Mouse (Mus musculus) c-Kit-positive CD71-positive TER-119-positive erythroid progenitor cells, embryonic 14.5 days (primary cell): Measurements from ENCODE around the gene Alox5ap.

ENCODE experiments used
- DNase-seq: peaks from one replicate; pipeline ENCODE4 v3.0.0-alpha.2; 2013; ENCODE audit warnings: low spot score

Alox5ap gene

GRCm38 (mm10) chr5:149264405-149264804, at the start of gene Alox5ap:
TSS of gene Alox5ap (plus strand) at chr5:149264767.
- no peak for DNase-seq

GRCm38 (mm10) chr5:149215540-149215939, 49.0 kb upstream of the Alox5ap start:
- DNase-seq = no peak

- peak; percentile 26 for DNase-seq
Measured at GRCm38 (mm10) chr5:149217524-149218357, 46.8 kb upstream of the Alox5ap start.

- DNase-seq = peak; percentile 57
Measured at GRCm38 (mm10) chr5:149219493-149219892, 45.1 kb upstream of the Alox5ap start.

- DNase-seq = no peak
Measured at GRCm38 (mm10) chr5:149221355-149221754, 43.2 kb upstream of the Alox5ap start.

GRCm38 (mm10) chr5:149224666-149225065, 39.9 kb upstream of the Alox5ap start:
- no peak for DNase-seq

- DNase-seq = peak; percentile 94
Measured at GRCm38 (mm10) chr5:149228700-149229618, 35.6 kb upstream of the Alox5ap start.

GRCm38 (mm10) chr5:149229619-149230339, 34.8 kb upstream of the Alox5ap start:
- DNase-seq = no peak

- DNase-seq = no peak
Measured at GRCm38 (mm10) chr5:149235002-149235401, 29.6 kb upstream of the Alox5ap start.

GRCm38 (mm10) chr5:149237221-149237950, 27.2 kb upstream of the Alox5ap start:
- no peak for DNase-seq

GRCm38 (mm10) chr5:149242467-149242866, 22.1 kb upstream of the Alox5ap start:
- no peak for DNase-seq

- no peak for DNase-seq
Measured at GRCm38 (mm10) chr5:149243053-149243452, 21.5 kb upstream of the Alox5ap start.

GRCm38 (mm10) chr5:149245391-149245964, 19.1 kb upstream of the Alox5ap start:
- DNase-seq = peak; percentile 57

GRCm38 (mm10) chr5:149245965-149246470, 18.5 kb upstream of the Alox5ap start:
- peak; percentile 75 for DNase-seq

GRCm38 (mm10) chr5:149247047-149247904, 17.3 kb upstream of the Alox5ap start:
- DNase-seq = no peak

- DNase-seq = no peak
Measured at GRCm38 (mm10) chr5:149252303-149252702, 12.3 kb upstream of the Alox5ap start.

GRCm38 (mm10) chr5:149253491-149253890, 11.1 kb upstream of the Alox5ap start:
- no peak for DNase-seq

- DNase-seq = no peak
Measured at GRCm38 (mm10) chr5:149255522-149255921, 9.0 kb upstream of the Alox5ap start.

- no peak for DNase-seq
Measured at GRCm38 (mm10) chr5:149257518-149258281, 6.9 kb upstream of the Alox5ap start.
